Mouse (Mus musculus): Measurements from ENCODE around the gene Gm11099. TPM values are rescaled to one million over a fixed set of nuclear protein-coding genes. Genes with fewer than 3 reads are reported as not detected.

Gm11099 gene
- total and polyA plus RNA-seq, 3 experiments, result not detected

DNA sequence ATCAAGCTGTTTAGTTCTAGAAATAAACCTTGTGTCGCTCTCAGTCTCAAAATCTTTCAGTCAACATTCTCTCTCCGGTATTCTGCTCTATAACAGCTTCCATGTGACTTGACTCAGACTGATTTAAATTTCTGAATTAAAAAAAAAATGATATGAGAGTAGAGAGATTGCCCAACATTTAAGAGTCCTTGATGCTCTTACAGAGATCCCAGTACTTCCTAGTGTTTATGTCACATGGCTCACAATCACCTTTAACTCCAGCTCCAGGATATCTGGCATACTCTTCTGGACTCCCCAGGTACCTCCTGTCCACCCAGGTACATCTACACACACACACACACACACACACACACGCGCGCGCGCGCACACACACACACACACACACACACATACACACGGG, 53.1 kb downstream of the Gm11099 start:
- Histone ChIP-seq H3K9ac (ENCODE audit: low read depth, low read length) (no peak overlapping the region), H3K36me3 (ENCODE audit: control insufficient read depth, insufficient read depth, low read length) (no peaks in the 10 kb centered on the region), H3K4me3 (no peak overlapping the region), H3K79me2 (replicated peaks; ENCODE audit: control insufficient read depth, insufficient read depth, low read length) (no peaks in the 10 kb centered on the region), H3K27me3 (ENCODE audit: control insufficient read depth, insufficient read depth, low read length) (no peaks in the 10 kb centered on the region), H3K4me1 (ENCODE audit: control insufficient read depth, insufficient read depth, low read length) (no peaks in the 10 kb centered on the region), H3K27ac (no peak overlapping the region)
- no peak for TF ChIP-seq POLR2A (IDR thresholded peaks at IDR 0.05; ENCODE audit: insufficient read depth, low read depth, low read length)
- no peak for TF ChIP-seq EP300 (IDR thresholded peaks at IDR 0.05; ENCODE audit: insufficient read depth, low read depth, low read length)
- TF ChIP-seq CTCF (IDR thresholded peaks at IDR 0.05), result no peak
- 93% methylated on average over 9 of the region's 9 CpGs for WGBS
- intact Hi-C loops (cut with DNase I), result no loop called here
- DNase-seq, result no peak

DNA sequence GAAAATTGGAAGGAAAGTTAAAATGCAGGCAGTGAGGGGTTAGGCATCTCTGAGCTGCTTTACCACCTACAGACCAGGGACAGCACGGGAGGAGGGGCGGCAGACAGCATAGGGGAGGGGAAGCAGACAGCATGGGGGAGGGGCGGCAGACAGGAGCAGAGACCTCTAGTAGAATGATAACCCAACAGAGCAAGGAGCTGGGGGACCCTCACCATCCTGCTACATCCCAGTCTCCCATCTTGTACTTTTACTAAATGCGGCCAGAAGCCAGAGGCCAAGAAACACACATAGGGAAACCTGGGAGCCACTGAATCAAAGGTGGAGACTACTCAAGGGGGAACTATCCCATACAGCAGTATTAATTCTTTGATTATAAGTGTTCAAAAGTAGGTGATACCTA, 59.1 kb downstream of the Gm11099 start:
- no peaks in the 10 kb centered on the region for H3K4me1 ChIP-seq (ENCODE audit: control insufficient read depth, insufficient read depth, low read length)
- DNase-seq, result no peak
- no peaks in the 10 kb centered on the region for H3K27me3 ChIP-seq (ENCODE audit: control insufficient read depth, insufficient read depth, low read length)
- H3K79me2 ChIP-seq (replicated peaks; ENCODE audit: control insufficient read depth, insufficient read depth, low read length), result no peaks in the 10 kb centered on the region
- intact Hi-C loops (cut with DNase I), result no loop called here
- TF ChIP-seq POLR2A (IDR thresholded peaks at IDR 0.05; ENCODE audit: insufficient read depth, low read depth, low read length) (no peak), EP300 (IDR thresholded peaks at IDR 0.05; ENCODE audit: insufficient read depth, low read depth, low read length) (no peak), CTCF (IDR thresholded peaks at IDR 0.05) (no peak)
- no peak overlapping the region for H3K9ac ChIP-seq (ENCODE audit: low read depth, low read length)
- H3K36me3 ChIP-seq (ENCODE audit: control insufficient read depth, insufficient read depth, low read length), result no peaks in the 10 kb centered on the region
- H3K27ac ChIP-seq, result no peak overlapping the region
- 81% methylated on average over 4 of the region's 4 CpGs for WGBS
- no peak overlapping the region for H3K4me3 ChIP-seq

DNA sequence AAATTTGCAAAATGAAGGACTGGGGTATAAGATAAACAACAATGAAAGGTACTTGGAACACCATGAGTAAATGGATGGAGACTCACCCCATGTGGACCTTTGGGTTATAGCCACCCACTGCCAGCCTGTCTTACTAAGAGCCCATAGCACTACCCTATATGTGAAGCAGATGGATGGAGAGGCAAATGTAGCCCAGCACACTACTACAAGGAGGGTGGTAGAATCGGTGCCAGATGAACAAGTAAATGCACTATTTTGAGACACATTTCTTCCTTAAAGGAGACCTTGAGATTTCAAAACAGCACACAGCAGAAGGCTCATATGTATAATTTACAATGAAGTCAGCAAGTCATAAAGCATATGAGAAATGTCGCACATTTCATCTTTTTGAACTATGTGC, 66.3 kb downstream of the Gm11099 start:
- Histone ChIP-seq H3K27ac (no peak overlapping the region), H3K4me1 (ENCODE audit: control insufficient read depth, insufficient read depth, low read length) (no peaks in the 10 kb centered on the region), H3K9ac (ENCODE audit: low read depth, low read length) (no peak overlapping the region), H3K79me2 (replicated peaks; ENCODE audit: control insufficient read depth, insufficient read depth, low read length) (no peaks in the 10 kb centered on the region), H3K36me3 (ENCODE audit: control insufficient read depth, insufficient read depth, low read length) (no peaks in the 10 kb centered on the region), H3K4me3 (no peak overlapping the region), H3K27me3 (ENCODE audit: control insufficient read depth, insufficient read depth, low read length) (no peaks in the 10 kb centered on the region)
- intact Hi-C loops (cut with DNase I), result no loop called here
- 97% methylated on average over 2 of the region's 2 CpGs for WGBS
- no peak for TF ChIP-seq EP300 (IDR thresholded peaks at IDR 0.05; ENCODE audit: insufficient read depth, low read depth, low read length)
- no peak for DNase-seq

- intact Hi-C loops (cut with DNase I), result no loop called here
- no peak overlapping the region for H3K27ac ChIP-seq
Measured at GRCm38 (mm10) chr2:58941361-58941760, 82.1 kb downstream of the Gm11099 start.

DNA sequence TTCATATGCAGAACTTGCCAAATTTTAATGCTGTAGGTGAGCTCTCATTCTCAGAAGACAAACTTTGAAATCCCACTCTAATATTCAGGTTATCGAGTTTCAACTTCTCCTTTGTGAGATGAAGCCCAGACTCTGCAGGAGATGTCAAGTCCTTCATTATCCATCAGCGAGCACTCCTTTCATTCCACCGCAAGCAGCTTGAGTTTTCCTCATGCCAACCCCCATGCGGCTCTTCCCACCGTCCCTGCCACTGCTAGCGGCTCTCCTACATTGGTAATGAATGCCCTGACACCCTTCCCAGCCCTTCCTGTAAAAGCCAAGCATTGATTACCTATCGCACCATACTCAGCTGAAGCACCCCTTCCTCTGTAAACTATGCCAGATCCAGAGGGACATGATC, 89.6 kb downstream of the Gm11099 start:
- Histone ChIP-seq H3K79me2 (replicated peaks; ENCODE audit: control insufficient read depth, insufficient read depth, low read length) (no peaks in the 10 kb centered on the region), H3K9ac (ENCODE audit: low read depth, low read length) (no peak overlapping the region), H3K36me3 (ENCODE audit: control insufficient read depth, insufficient read depth, low read length) (no peaks in the 10 kb centered on the region), H3K27ac (no peak overlapping the region), H3K4me3 (no peak overlapping the region), H3K27me3 (ENCODE audit: control insufficient read depth, insufficient read depth, low read length) (no peaks in the 10 kb centered on the region), H3K4me1 (ENCODE audit: control insufficient read depth, insufficient read depth, low read length) (no peaks in the 10 kb centered on the region)
- DNase-seq, result no peak
- TF ChIP-seq CTCF (IDR thresholded peaks at IDR 0.05) (no peak), EP300 (IDR thresholded peaks at IDR 0.05; ENCODE audit: insufficient read depth, low read depth, low read length) (no peak), POLR2A (IDR thresholded peaks at IDR 0.05; ENCODE audit: insufficient read depth, low read depth, low read length) (no peak)
- intact Hi-C loops (cut with DNase I), result no loop called here
- WGBS, result 87% methylated on average over 7 of the region's 7 CpGs

More at GRCm38 (mm10) chr2:58941361-58941760, 82.1 kb downstream of the Gm11099 start:
- Histone ChIP-seq H3K36me3 (ENCODE audit: control insufficient read depth, insufficient read depth, low read length) (no peaks in the 10 kb centered on the region), H3K4me3 (no peak overlapping the region), H3K79me2 (replicated peaks; ENCODE audit: control insufficient read depth, insufficient read depth, low read length) (no peaks in the 10 kb centered on the region), H3K9ac (ENCODE audit: low read depth, low read length) (no peak overlapping the region), H3K4me1 (ENCODE audit: control insufficient read depth, insufficient read depth, low read length) (no peaks in the 10 kb centered on the region), H3K27me3 (ENCODE audit: control insufficient read depth, insufficient read depth, low read length) (no peaks in the 10 kb centered on the region)
- WGBS, result 61% methylated on average over 4 of the region's 4 CpGs
- TF ChIP-seq EP300 (IDR thresholded peaks at IDR 0.05; ENCODE audit: insufficient read depth, low read depth, low read length) (no peak), CTCF (IDR thresholded peaks at IDR 0.05) (no peak), POLR2A (IDR thresholded peaks at IDR 0.05; ENCODE audit: insufficient read depth, low read depth, low read length) (no peak)
- no peak for DNase-seq

DNA sequence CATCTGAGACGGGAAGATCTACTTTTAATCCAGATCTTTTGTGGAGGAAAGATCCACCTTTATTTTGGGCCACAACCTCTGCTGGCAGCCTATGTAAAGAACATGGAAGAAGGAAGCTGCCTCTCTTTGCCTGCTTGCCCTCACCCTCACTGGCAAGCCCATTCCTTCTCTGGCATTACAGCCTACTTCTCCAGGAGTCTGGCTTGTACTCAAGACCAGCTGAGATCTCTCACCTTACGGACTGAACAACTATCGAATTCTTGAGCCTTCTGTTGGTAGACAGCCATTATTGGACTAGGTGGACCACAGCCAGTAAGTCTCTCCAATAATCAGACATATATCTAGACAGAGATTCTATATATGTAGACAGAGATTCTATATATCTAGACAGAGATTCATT, 92.9 kb downstream of the Gm11099 start:
- H3K4me1 ChIP-seq (ENCODE audit: control insufficient read depth, insufficient read depth, low read length), result no peaks in the 10 kb centered on the region
- no peaks in the 10 kb centered on the region for H3K79me2 ChIP-seq (replicated peaks; ENCODE audit: control insufficient read depth, insufficient read depth, low read length)
- no peak overlapping the region for H3K27ac ChIP-seq
- H3K27me3 ChIP-seq (ENCODE audit: control insufficient read depth, insufficient read depth, low read length), result no peaks in the 10 kb centered on the region
- H3K9ac ChIP-seq (ENCODE audit: low read depth, low read length), result no peak overlapping the region
- DNase-seq, result no peak
- no peak for TF ChIP-seq CTCF (IDR thresholded peaks at IDR 0.05)
- TF ChIP-seq EP300 (IDR thresholded peaks at IDR 0.05; ENCODE audit: insufficient read depth, low read depth, low read length), result no peak
- no peak for TF ChIP-seq POLR2A (IDR thresholded peaks at IDR 0.05; ENCODE audit: insufficient read depth, low read depth, low read length)
- intact Hi-C loops (cut with DNase I), result no loop called here
- no peaks in the 10 kb centered on the region for H3K36me3 ChIP-seq (ENCODE audit: control insufficient read depth, insufficient read depth, low read length)
- WGBS, result 83% methylated on average over 3 of the region's 3 CpGs
- no peak overlapping the region for H3K4me3 ChIP-seq

All from heart, adult 2 months (tissue).